Mouse (Mus musculus): ENCODE data around the gene Lrrc8c.

- TF ChIP-seq CTCF (IDR thresholded peaks at IDR 0.05; ENCODE audit: borderline replicate concordance, control insufficient read depth, extremely low read depth, insufficient read depth, low read length, poor library complexity) (no peak), POLR2A (IDR thresholded peaks at IDR 0.05; ENCODE audit: control insufficient read depth, extremely low read depth, insufficient read depth, low read length, poor library complexity) (no peak)
Measured at GRCm38 (mm10) chr5:105635576-105635975, 116.4 kb downstream of the Lrrc8c start.

All from thymus, adult 2 months (tissue).